Mouse (Mus musculus) CH12.LX (cell line): Measurements from ENCODE around the gene Ece1. TPM values are rescaled to one million over a fixed set of nuclear protein-coding genes. Genes with fewer than 3 reads are reported as not detected.

Source experiments
- DNase-seq: peaks from one replicate; pipeline ENCODE4 v3.0.0-alpha.2; 2013; ENCODE audit errors: extremely low read depth
- H3K27ac ChIP-seq: 2 replicates; pipeline ENCODE4 v1.5.1; 2012; ENCODE audit warnings: low read depth, mild to moderate bottlenecking, control low read depth, moderate library complexity; ENCODE audit not compliant: insufficient read depth
- H3K27me3 ChIP-seq: replicated peaks from 2 replicates; pipeline ENCODE3; 2012; ENCODE audit warnings: inconsistent platforms
- H3K36me3 ChIP-seq, 2 experiments: replicated peaks in 1 of 2; 2 replicates each; pipeline versions ENCODE3 to v1.6.1; 2012; ENCODE audit warnings: inconsistent platforms in 1 of 2, low read length in 1 of 2, mild to moderate bottlenecking in 1 of 2, mixed read lengths in 1 of 2, moderate library complexity in 1 of 2; ENCODE audit not compliant: control insufficient read depth in 1 of 2, insufficient read depth in 1 of 2
- H3K4me1 ChIP-seq, 2 experiments: 2 replicates each; pipeline ENCODE4 v1.6.1; 2012; ENCODE audit warnings: inconsistent platforms in 1 of 2, moderate library complexity in 1 of 2; ENCODE audit not compliant: insufficient read depth in 2 of 2, control insufficient read depth in 1 of 2
- H3K4me2 ChIP-seq: 2 replicates; pipeline ENCODE4 v1.6.1; 2012; ENCODE audit warnings: low read depth, mild to moderate bottlenecking, control low read depth; ENCODE audit not compliant: poor library complexity, insufficient read depth, severe bottlenecking
- H3K4me3 ChIP-seq, 3 experiments: fragments of 150-350 bp in 1 of 3; sonication (generic) in 1 of 3; replicated peaks in 1 of 3; 2 replicates each; pipeline versions ENCODE3 to v1.5.1; 2011 to 2012; ENCODE audit warnings: low read depth in 2 of 3, low read length in 2 of 3, mild to moderate bottlenecking in 2 of 3, moderate library complexity in 2 of 3, control low read depth in 1 of 3, improper control_type of control experiment in 1 of 3, inconsistent platforms in 1 of 3, mixed read lengths in 1 of 3; ENCODE audit not compliant: poor library complexity in 1 of 3
- H3K79me2 ChIP-seq: replicated peaks from 2 replicates; pipeline ENCODE4 v1.6.1; 2012; ENCODE audit warnings: mild to moderate bottlenecking, moderate library complexity; ENCODE audit not compliant: control insufficient read depth, poor library complexity, insufficient read depth, severe bottlenecking; ENCODE audit errors: extremely low read depth
- H3K9ac ChIP-seq: 2 replicates; pipeline ENCODE4 v1.6.1; 2012; ENCODE audit warnings: low read depth, mild to moderate bottlenecking, control low read depth, moderate library complexity; ENCODE audit not compliant: insufficient read depth
- H3K9me3 ChIP-seq: replicated peaks from 2 replicates; pipeline ENCODE3; 2012; ENCODE audit warnings: low read length, inconsistent platforms, mixed read lengths
- CHD1 ChIP-seq: IDR thresholded peaks from 2 replicates; pipeline ENCODE4 v1.6.1; 2012; ENCODE audit warnings: low read depth, low read length, improper control_type of control experiment, inconsistent platforms
- E2F4 ChIP-seq: IDR thresholded peaks from 2 replicates; pipeline ENCODE4 v1.6.1; 2011; ENCODE audit warnings: low read depth, low read length, improper control_type of control experiment; ENCODE audit not compliant: insufficient replicate concordance
- ELF1 ChIP-seq: IDR thresholded peaks from 2 replicates; pipeline ENCODE4 v1.6.1; 2014; ENCODE audit warnings: low read depth, mild to moderate bottlenecking, inconsistent platforms, low read length, improper control_type of control experiment
- ETS1 ChIP-seq: conservative IDR thresholded peaks from 2 replicates; pipeline ENCODE4 v1.6.1; 2012; ENCODE audit warnings: low read depth, mild to moderate bottlenecking, inconsistent platforms, low read length, improper control_type of control experiment, moderate library complexity
- GABPA ChIP-seq: IDR thresholded peaks from 2 replicates; pipeline ENCODE4 v1.6.1; 2012; ENCODE audit warnings: low read depth, low read length, improper control_type of control experiment, inconsistent platforms; ENCODE audit not compliant: insufficient replicate concordance
- JUN ChIP-seq: IDR thresholded peaks from 2 replicates; pipeline ENCODE4 v1.6.1; 2011; ENCODE audit warnings: low read depth, mild to moderate bottlenecking, low read length, improper control_type of control experiment, moderate library complexity; ENCODE audit not compliant: insufficient read depth
- KAT2A ChIP-seq: IDR thresholded peaks from 2 replicates; pipeline ENCODE4 v1.6.1; 2012; ENCODE audit warnings: low read length, improper control_type of control experiment, inconsistent platforms; ENCODE audit not compliant: insufficient replicate concordance
- MAFK ChIP-seq: IDR thresholded peaks from 2 replicates; pipeline ENCODE4 v1.6.1; 2011; ENCODE audit warnings: low read length, improper control_type of control experiment; ENCODE audit not compliant: insufficient replicate concordance
- MAX ChIP-seq: IDR thresholded peaks from 2 replicates; pipeline ENCODE4 v1.6.1; 2011; ENCODE audit warnings: low read length, improper control_type of control experiment
- MEF2A ChIP-seq: IDR thresholded peaks from 2 replicates; pipeline ENCODE4 v1.6.1; 2014; ENCODE audit warnings: low read depth, mild to moderate bottlenecking, inconsistent platforms, low read length, improper control_type of control experiment, borderline replicate concordance
- MXI1 ChIP-seq: IDR thresholded peaks from 2 replicates; pipeline ENCODE4 v1.6.1; 2011; ENCODE audit warnings: mild to moderate bottlenecking, low read depth, low read length, improper control_type of control experiment
- MYC ChIP-seq: IDR thresholded peaks from 2 replicates; pipeline ENCODE4 v1.6.1; 2011; ENCODE audit warnings: low read depth, mild to moderate bottlenecking, improper control_type of control experiment, low read length
- NELFE ChIP-seq: IDR thresholded peaks from 2 replicates; pipeline ENCODE4 v1.6.1; 2011; ENCODE audit warnings: low read depth, low read length, improper control_type of control experiment
- NRF1 ChIP-seq: IDR thresholded peaks from 2 replicates; pipeline ENCODE4 v1.6.1; 2014; ENCODE audit warnings: low read depth, mild to moderate bottlenecking, inconsistent platforms, low read length, improper control_type of control experiment, moderate library complexity
- PAX5 ChIP-seq: IDR thresholded peaks from 2 replicates; pipeline ENCODE4 v1.6.1; 2012; ENCODE audit warnings: low read length, inconsistent platforms, mixed read lengths
- POLR2A ChIP-seq: IDR thresholded peaks from 2 replicates; pipeline ENCODE4 v1.6.1; 2011; ENCODE audit warnings: low read depth, mild to moderate bottlenecking, improper control_type of control experiment, low read length
- RAD21 ChIP-seq: IDR thresholded peaks from 2 replicates; pipeline ENCODE4 v1.6.1; 2011; ENCODE audit warnings: low read depth, mild to moderate bottlenecking, low read length, improper control_type of control experiment, moderate library complexity
- SIN3A ChIP-seq: IDR thresholded peaks from 2 replicates; pipeline ENCODE4 v1.6.1; 2012; ENCODE audit warnings: low read length, improper control_type of control experiment, inconsistent platforms
- TBP ChIP-seq: conservative IDR thresholded peaks from 2 replicates; pipeline ENCODE4 v1.6.1; 2011; ENCODE audit warnings: low read depth, low read length, improper control_type of control experiment
- TCF12 ChIP-seq: IDR thresholded peaks from 2 replicates; pipeline ENCODE4 v1.6.1; 2014; ENCODE audit warnings: low read depth, mild to moderate bottlenecking, inconsistent platforms, low read length, improper control_type of control experiment
- USF1 ChIP-seq: IDR thresholded peaks from 2 replicates; pipeline ENCODE4 v1.6.1; 2014; ENCODE audit warnings: low read depth, mild to moderate bottlenecking, inconsistent platforms, low read length, improper control_type of control experiment
- ZKSCAN1 ChIP-seq: IDR thresholded peaks from 2 replicates; pipeline ENCODE4 v1.6.1; 2012; ENCODE audit warnings: low read depth, inconsistent platforms, low read length, improper control_type of control experiment, borderline replicate concordance
- ZMIZ1 ChIP-seq: IDR thresholded peaks from 2 replicates; pipeline ENCODE4 v1.6.1; 2012; ENCODE audit warnings: low read depth, mild to moderate bottlenecking, inconsistent platforms, low read length, improper control_type of control experiment
- ZNF384 ChIP-seq: IDR thresholded peaks from 2 replicates; pipeline ENCODE4 v1.6.1; 2012; ENCODE audit warnings: low read depth, low read length, improper control_type of control experiment, inconsistent platforms
- dilution Hi-C: fragments of 300-500 bp; cut with MboI; formaldehyde crosslinking; loops from 2 replicates; pipeline ENCODE4 v1.14.3; 2020; ENCODE audit warnings: low sequenced_read_pairs; ENCODE audit not compliant: extremely low pct_unique_long_range_greater_than_20kb, extremely low pct_ligation_motif_present
- in situ Hi-C: fragments of 300-500 bp; cut with MboI; formaldehyde crosslinking; loops from 3 replicates; pipeline ENCODE4 v1.14.3; 2019; ENCODE audit warnings: low sequenced_read_pairs, low pct_ligation_motif_present, low pct_unique_long_range_greater_than_20kb, mixed read lengths
- polyA plus RNA-seq: library from polyadenylated mRNA; unstranded; fragments of >175 nt; gene quantifications from 2 replicates; pipeline ENCODE4 v1.2.1, GENCODE M21; 2012; ENCODE audit warnings: low read depth; ENCODE audit not compliant: insufficient read length
- total RNA-seq, 2 experiments: library from RNA; depleted of rRNA; stranded (reverse); fragments of 300-350 nt in 1 of 2; fragments of >200 nt in 1 of 2; gene quantifications; 2 replicates each; pipeline ENCODE4 v1.2.3; 2012 to 2014

The Ece1 gene
- total and polyA plus RNA-seq, 3 experiments = 0.12 to 10.0 (median 0.16) TPM

DNA sequence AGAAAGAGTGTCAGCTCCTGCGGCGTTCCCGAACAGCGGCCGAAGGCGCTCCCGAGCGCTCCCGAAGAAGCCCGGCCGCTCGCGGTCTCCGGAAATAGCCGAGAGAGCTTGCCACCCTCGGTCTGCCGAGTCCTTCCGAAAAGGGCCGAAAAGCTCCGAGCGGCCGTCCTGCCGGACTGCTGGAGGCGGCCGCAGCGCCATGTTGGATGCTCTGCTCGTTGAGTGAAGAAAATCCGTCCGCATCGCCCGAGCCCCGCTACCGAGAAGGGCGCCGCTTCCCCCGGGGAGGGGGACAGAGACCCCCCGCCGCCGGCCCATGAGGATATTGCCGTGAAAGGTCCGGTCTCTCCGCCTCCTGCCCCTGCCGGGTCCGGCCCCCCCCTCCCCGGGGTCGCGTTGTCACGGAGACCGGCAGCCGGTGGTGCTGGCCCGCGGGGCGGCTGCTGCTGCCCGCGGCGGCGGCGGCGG is 131.3 kb downstream of the Ece1 start:
- H3K27ac ChIP-seq = peak overlapping the region; percentile 66

DNA sequence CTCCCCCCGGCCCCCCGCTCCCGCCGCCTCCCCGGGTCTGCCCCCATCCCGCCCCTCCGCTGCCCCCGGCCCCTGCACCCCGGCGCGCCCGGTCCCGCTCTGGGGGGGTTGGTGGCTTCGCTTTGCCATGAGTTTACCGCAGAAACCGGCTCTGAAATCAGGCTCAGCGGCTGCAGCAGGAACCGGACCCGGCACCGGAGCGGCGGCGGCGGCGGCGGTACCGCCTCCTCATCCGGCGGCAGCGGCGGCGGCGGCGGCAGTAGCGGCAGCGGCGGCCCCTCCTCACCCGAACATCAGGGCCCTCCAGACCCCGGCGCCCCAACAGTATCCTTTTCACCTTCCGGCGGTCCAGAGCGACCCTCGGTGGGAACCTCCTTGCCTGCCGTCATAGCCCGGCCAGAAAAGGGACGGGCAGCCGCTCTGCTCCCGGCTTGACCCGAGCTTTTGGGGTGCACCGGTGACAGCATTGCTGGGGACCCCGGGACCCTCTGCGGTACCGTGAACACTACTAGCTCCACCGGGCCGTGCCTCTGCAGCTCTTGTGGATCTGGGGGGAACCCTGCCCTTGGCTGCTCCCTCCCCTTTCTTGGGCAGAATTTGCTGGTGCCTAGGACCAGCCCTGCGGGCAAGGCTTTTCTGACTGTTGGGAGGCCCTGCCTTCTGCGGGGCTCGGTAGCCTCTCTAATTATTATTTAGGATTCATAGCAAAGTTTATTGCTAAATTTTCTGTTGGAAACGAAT is 132.0 kb downstream of the Ece1 start:
- Histone ChIP-seq H3K9me3 (peaks cover 7% of the 10 kb centered on the region), H3K27ac (peak overlapping the region; percentile 24; the same call in 1 of the 2 replicates), H3K27me3 (peaks cover 6% of the 10 kb centered on the region), H3K36me3 (peaks cover 19 to 33% of the 10 kb centered on the region in 2 experiments), H3K4me1 (peaks cover 4 to 24% of the 10 kb centered on the region in 2 experiments), H3K4me3 (peak overlapping the region; percentile 68 to 93 (median 72)), H3K9ac (peak overlapping the region; percentile 88), H3K4me2 (peak overlapping the region; percentile 56), H3K79me2 (peaks cover 40% of the 10 kb centered on the region)
- DNase-seq = no peak
- in situ Hi-C loops (no loop called here), dilution Hi-C loops (no loop called here)
- 0 out of 2 replicates have a peak, but pooled peaks have one; percentile 54 for TF ChIP-seq MXI1
- TF ChIP-seq GABPA = no peak

More for the DNA sequence above, 131.3 kb downstream of the Ece1 start:
- DNase-seq = peak; percentile 89
- Histone ChIP-seq H3K9me3 (peaks cover 7% of the 10 kb centered on the region), H3K4me3 (peak overlapping the region; percentile 44 to 93 (median 72)), H3K27me3 (peaks cover 6% of the 10 kb centered on the region), H3K36me3 (peaks cover 12 to 26% of the 10 kb centered on the region in 2 experiments), H3K9ac (peak overlapping the region; percentile 93), H3K79me2 (peaks cover 36% of the 10 kb centered on the region), H3K4me2 (no peak overlapping the region), H3K4me1 (peaks cover 4 to 24% of the 10 kb centered on the region in 2 experiments)
- in situ Hi-C loops = no loop called here
- dilution Hi-C loops = no loop called here
- TF ChIP-seq NRF1 (no peak; the same call in 1 of the 2 replicates), PAX5 (no peak), SIN3A (no peak; the same call in 1 of the 2 replicates), POLR2A (peak; percentile 93), ZKSCAN1 (no peak), CHD1 (no peak), NELFE (peak; percentile 91), ELF1 (peak; percentile 66; the same call in 1 of the 2 replicates), ZNF384 (no peak), TCF12 (peak; percentile 65), MEF2A (peak; percentile 9; the same call in 1 of the 2 replicates), ZMIZ1 (peak; percentile 89; the same call in 1 of the 2 replicates), JUN (no peak), USF1 (no peak), KAT2A (peak; percentile 83; the same call in 1 of the 2 replicates), RAD21 (no peak), TBP (0 out of 2 replicates have a peak, but pooled peaks have one; percentile 53), MYC (peak; percentile 57; the same call in 1 of the 2 replicates), E2F4 (no peak), MXI1 (no peak), MAX (peak; percentile 4; the same call in 1 of the 2 replicates), GABPA (no peak), MAFK (no peak), ETS1 (no peak)
